Mouse (Mus musculus) heart, postnatal 0 days (tissue): Measurements from ENCODE around the gene Tmie. TPM values are rescaled to one million over a fixed set of nuclear protein-coding genes. Genes with fewer than 3 reads are reported as not detected.

Experiments
- ATAC-seq: fragments of 200-750 bp; cut with Nextera tagmentation; 2 replicates; pipeline ENCODE4 v1.8.0; 2017; ENCODE audit warnings: low read depth, moderate number of reproducible peaks, moderate library complexity; ENCODE audit not compliant: insufficient read depth
- DNase-seq: peaks from one replicate; pipeline ENCODE4 v3.0.0-alpha.2; 2016; ENCODE audit warnings: low spot score
- H3K27ac ChIP-seq: fragments of 300-500 bp; sonication (generic); 2 replicates; pipeline ENCODE4 v1.5.1; 2014; ENCODE audit warnings: low read depth, mild to moderate bottlenecking
- H3K27me3 ChIP-seq: fragments of 300-500 bp; sonication (generic); 2 replicates; pipeline ENCODE4 v1.6.1; 2014; ENCODE audit warnings: low read length, mixed read lengths; ENCODE audit not compliant: control insufficient read depth, insufficient read depth
- H3K36me3 ChIP-seq: fragments of 300-500 bp; sonication (generic); replicated peaks from 2 replicates; pipeline ENCODE4 v1.6.1; 2014; ENCODE audit warnings: low read length, mixed read lengths; ENCODE audit not compliant: control insufficient read depth, insufficient read depth
- H3K4me1 ChIP-seq: fragments of 300-500 bp; sonication (generic); 2 replicates; pipeline ENCODE4 v1.6.1; 2014; ENCODE audit warnings: antibody characterized with exemption; ENCODE audit not compliant: control insufficient read depth, insufficient read depth
- H3K4me2 ChIP-seq: fragments of 300-500 bp; sonication (generic); 2 replicates; pipeline ENCODE4 v1.6.1; 2014; ENCODE audit warnings: low read depth, mild to moderate bottlenecking, low read length, moderate library complexity
- H3K4me3 ChIP-seq: fragments of 300-500 bp; sonication (generic); 2 replicates; pipeline ENCODE4 v1.5.1; 2014; ENCODE audit warnings: low read depth, low read length
- H3K9ac ChIP-seq: fragments of 300-500 bp; sonication (generic); replicated peaks from 2 replicates; pipeline ENCODE4 v1.6.1; 2014; ENCODE audit warnings: low read depth, low read length, mixed read lengths
- H3K9me3 ChIP-seq: fragments of 300-500 bp; sonication (generic); replicated peaks from 2 replicates; pipeline ENCODE4 v1.6.1; 2016; ENCODE audit warnings: low read length; ENCODE audit not compliant: control insufficient read depth
- CTCF ChIP-seq: IDR thresholded peaks from 2 replicates; pipeline ENCODE4 v1.5.1; 2016; ENCODE audit warnings: antibody characterized with exemption, control low read depth, low read depth
- EP300 ChIP-seq: IDR thresholded peaks from 2 replicates; pipeline ENCODE4 v1.6.1; 2016; ENCODE audit warnings: antibody characterized with exemption, low read depth
- WGBS: fragments of 180-500 bp; shearing (Covaris S2); extraction: QIAGEN DNeasy Blood & Tissue Kit; methylation state at CpG from one replicate; pipeline ENCODE4 v1.1.7; 2014; 5-methylcytosine and 5-hydroxymethylcytosine counted together
- polyA plus RNA-seq: library from polyadenylated mRNA; unstranded; fragments of >200 nt; fragmentation: Nextera tagmentation; extraction: Ambion mirVana; gene quantifications from 2 replicates; pipeline ENCODE4 v1.2.1, GENCODE M21; 2015
- total RNA-seq: library from RNA; depleted of rRNA; stranded (reverse); fragments of >200 nt; gene quantifications from 2 replicates; pipeline ENCODE4 v1.2.3, GENCODE M21; 2014; ENCODE audit warnings: low replicate concordance; rRNA removed

Gene Tmie
- total RNA-seq = 2.1 TPM in 1 of 2 replicates, not detected in the other
- polyA plus RNA-seq = 0.71 and 0.81 TPM in 2 replicates

- no peak for TF ChIP-seq CTCF
- TF ChIP-seq EP300 = no peak
- Histone ChIP-seq H3K36me3 (peaks cover 5% of the 10 kb centered on the region; the same call in 1 of the 2 replicates), H3K9ac (peak within 1 kb of the TSS; percentile 54), H3K27me3 (no peaks in the 10 kb centered on the region), H3K27ac (peak within 1 kb of the TSS; percentile 80), H3K4me2 (peak within 1 kb of the TSS; percentile 74), H3K4me1 (peaks cover 23% of the 10 kb centered on the region), H3K4me3 (peak within 1 kb of the TSS; percentile 58), H3K9me3 (no peaks in the 10 kb centered on the region)
- ATAC-seq (peak; percentile 76), DNase-seq (peak; percentile 71)
- under 1% methylated on average over 52 of the region's 57 CpGs for WGBS
Measured at GRCm38 (mm10) chr9:110879998-110880561, at the start of gene Tmie. TSS of gene Tmie (minus strand) at chr9:110880113.

- peak; percentile 94 for TF ChIP-seq CTCF
- no peak for TF ChIP-seq EP300
- no peak overlapping the region for H3K9ac ChIP-seq
- DNase-seq (peak; percentile 63), ATAC-seq (no peak)
- no peaks in the 10 kb centered on the region for H3K27me3 ChIP-seq
- H3K9me3 ChIP-seq = no peaks in the 10 kb centered on the region
- H3K27ac ChIP-seq = no peak overlapping the region
- H3K4me3 ChIP-seq = no peak overlapping the region
- 11% methylated on average over 7 of the region's 7 CpGs for WGBS
- no peaks in the 10 kb centered on the region for H3K4me1 ChIP-seq
- H3K36me3 ChIP-seq = no peaks in the 10 kb centered on the region
- peak overlapping the region; percentile 3; the same call in 1 of the 2 replicates for H3K4me2 ChIP-seq
Measured at GRCm38 (mm10) chr9:110922759-110923158, 42.8 kb upstream of the Tmie start.

- Histone ChIP-seq H3K27me3 (no peaks in the 10 kb centered on the region), H3K27ac (0 out of 2 replicates have a peak overlapping the region, but pooled peaks have one; percentile 22), H3K9me3 (no peaks in the 10 kb centered on the region), H3K4me1 (no peaks in the 10 kb centered on the region), H3K4me3 (no peak overlapping the region), H3K36me3 (no peaks in the 10 kb centered on the region), H3K9ac (no peak overlapping the region), H3K4me2 (no peak overlapping the region)
- ATAC-seq (no peak), DNase-seq (no peak)
- no peak for TF ChIP-seq EP300
- no peak for TF ChIP-seq CTCF
- WGBS = 64% methylated on average over 15 of the region's 15 CpGs
Measured at GRCm38 (mm10) chr9:110920665-110921419, 40.9 kb upstream of the Tmie start.

GRCm38 (mm10) chr9:110916786-110917185 lies 36.9 kb upstream of the Tmie start, which contains the start of gene Fam240a:
TSS of gene Fam240a (minus strand) at chr9:110916861.
- TF ChIP-seq EP300 (no peak), CTCF (no peak)
- no peak for ATAC-seq

GRCm38 (mm10) chr9:110915466-110915865 lies 35.6 kb upstream of the Tmie start:
- no peak for TF ChIP-seq EP300
- no peak for TF ChIP-seq CTCF
- Histone ChIP-seq H3K4me1 (no peaks in the 10 kb centered on the region), H3K36me3 (no peaks in the 10 kb centered on the region), H3K27ac (no peak overlapping the region), H3K9me3 (no peaks in the 10 kb centered on the region), H3K27me3 (no peaks in the 10 kb centered on the region), H3K4me3 (no peak overlapping the region), H3K9ac (no peak overlapping the region), H3K4me2 (no peak overlapping the region)
- no peak for DNase-seq
- no peak for ATAC-seq
- 65% methylated on average over 8 of the region's 8 CpGs for WGBS

More at GRCm38 (mm10) chr9:110916786-110917185, 36.9 kb upstream of the Tmie start, which contains the start of gene Fam240a:
- Histone ChIP-seq H3K36me3 (no peaks in the 10 kb centered on the region), H3K4me2 (no peak within 1 kb of the TSS), H3K27me3 (no peaks in the 10 kb centered on the region), H3K27ac (no peak within 1 kb of the TSS), H3K9me3 (no peaks in the 10 kb centered on the region), H3K9ac (no peak within 1 kb of the TSS), H3K4me1 (no peaks in the 10 kb centered on the region), H3K4me3 (no peak within 1 kb of the TSS)
- no peak for DNase-seq
- 75% methylated on average over 7 of the region's 7 CpGs for WGBS
